Mouse (Mus musculus): ENCODE results near the gene P2rx4. TPM values are rescaled to one million over a fixed set of nuclear protein-coding genes. Genes with fewer than 3 reads are reported as not detected.
A peak's percentile ranks its signal among the peaks of the same experiment; 100 is the strongest.

The P2rx4 gene
- polyA plus RNA-seq, 1 experiment from 2014 or later, result 38.2 TPM

DNA sequence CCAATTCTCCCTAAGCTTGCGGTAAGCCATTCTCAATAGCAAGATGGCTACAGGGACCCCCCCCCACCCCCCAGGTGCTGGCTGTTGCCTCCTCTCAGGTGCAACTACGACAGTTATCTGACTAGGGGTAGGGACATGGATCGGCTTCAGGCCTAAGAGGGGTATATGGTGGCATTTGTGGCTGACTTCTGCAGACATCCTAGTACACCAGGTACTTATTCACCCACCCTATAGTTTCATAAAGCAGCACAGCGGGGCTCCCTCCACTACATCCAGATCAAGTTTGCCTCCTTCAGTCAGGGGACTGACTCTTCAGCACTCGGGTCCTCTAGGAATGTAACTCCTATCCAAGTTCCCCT is 448 bp upstream of the P2rx4 start:
- H3K27me3 ChIP-seq (replicated peaks), result no peaks in the 10 kb centered on the region
- ATAC-seq, result peak; percentile 18
- 40% methylated on average over 5 of the region's 5 CpGs for WGBS
- 0 out of 2 replicates have a peak, but pooled peaks cover 4% of the 10 kb centered on the region for H3K4me1 ChIP-seq (replicated peaks)
- H3K27ac ChIP-seq, result peak overlapping the region; percentile 78
- H3K9ac ChIP-seq, result peak overlapping the region; percentile 60
- no peaks in the 10 kb centered on the region for H3K9me3 ChIP-seq
- H3K4me3 ChIP-seq (replicated peaks), result peak overlapping the region; percentile 70
- peak overlapping the region; percentile 94 for H3K4me2 ChIP-seq (replicated peaks)
- H3K36me3 ChIP-seq, result no peaks in the 10 kb centered on the region

DNA sequence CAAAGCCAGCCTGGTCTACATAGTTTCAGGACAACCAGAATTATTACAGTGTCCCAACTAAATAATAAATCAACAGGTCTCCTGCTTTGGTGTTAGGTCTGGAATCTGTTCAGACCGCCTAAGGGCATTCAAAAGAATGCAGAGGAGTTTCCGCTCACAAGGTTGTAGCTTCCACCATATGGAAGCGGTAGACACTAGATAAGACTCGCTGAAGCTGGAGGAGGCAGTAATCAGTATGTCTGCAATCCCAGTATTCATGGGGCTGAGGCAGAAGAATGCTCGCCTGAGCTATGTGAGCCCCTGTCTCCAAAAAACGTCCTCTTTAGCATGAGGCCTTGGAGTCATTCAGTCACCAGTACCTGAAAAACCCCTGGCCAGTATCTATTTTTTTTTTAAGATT is 1.5 kb downstream of the P2rx4 start:
- no peak overlapping the region for H3K4me2 ChIP-seq (replicated peaks)
- H3K9me3 ChIP-seq, result no peaks in the 10 kb centered on the region
- 68% methylated on average over 6 of the region's 6 CpGs for WGBS
- H3K4me1 ChIP-seq (replicated peaks), result 0 out of 2 replicates have a peak, but pooled peaks cover 4% of the 10 kb centered on the region
- no peaks in the 10 kb centered on the region for H3K27me3 ChIP-seq (replicated peaks)
- no peak for ATAC-seq
- no peak overlapping the region for H3K4me3 ChIP-seq (replicated peaks)
- no peak overlapping the region for H3K9ac ChIP-seq
- no peak overlapping the region for H3K27ac ChIP-seq
- no peaks in the 10 kb centered on the region for H3K36me3 ChIP-seq

DNA sequence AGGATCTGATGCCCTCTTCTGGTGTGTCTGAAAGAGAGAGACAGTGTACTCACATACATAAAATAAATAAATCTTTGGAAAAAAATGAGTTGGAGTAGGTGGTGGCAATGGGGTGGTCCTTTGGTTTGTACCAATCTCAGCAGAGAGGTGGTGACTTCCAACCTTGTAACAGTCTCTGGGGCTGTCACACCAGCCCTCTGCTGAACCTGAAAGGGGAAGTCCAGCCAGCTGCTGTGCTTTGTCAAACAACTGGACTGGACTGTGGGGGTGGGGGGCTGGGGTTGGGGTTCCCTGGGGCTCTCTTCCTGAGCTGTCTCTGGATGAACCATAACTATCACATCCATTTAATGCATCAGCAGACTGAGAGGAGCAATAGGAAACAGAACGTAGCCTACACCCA is 8.4 kb downstream of the P2rx4 start:
- Histone ChIP-seq H3K4me1 (replicated peaks) (no peaks in the 10 kb centered on the region), H3K9ac (no peak overlapping the region), H3K36me3 (no peaks in the 10 kb centered on the region), H3K4me3 (replicated peaks) (no peak overlapping the region), H3K27ac (no peak overlapping the region), H3K4me2 (replicated peaks) (no peak overlapping the region), H3K27me3 (replicated peaks) (no peaks in the 10 kb centered on the region), H3K9me3 (no peaks in the 10 kb centered on the region)
- 61% methylated on average over 1 of the region's 1 CpGs for WGBS
- ATAC-seq, result no peak

DNA sequence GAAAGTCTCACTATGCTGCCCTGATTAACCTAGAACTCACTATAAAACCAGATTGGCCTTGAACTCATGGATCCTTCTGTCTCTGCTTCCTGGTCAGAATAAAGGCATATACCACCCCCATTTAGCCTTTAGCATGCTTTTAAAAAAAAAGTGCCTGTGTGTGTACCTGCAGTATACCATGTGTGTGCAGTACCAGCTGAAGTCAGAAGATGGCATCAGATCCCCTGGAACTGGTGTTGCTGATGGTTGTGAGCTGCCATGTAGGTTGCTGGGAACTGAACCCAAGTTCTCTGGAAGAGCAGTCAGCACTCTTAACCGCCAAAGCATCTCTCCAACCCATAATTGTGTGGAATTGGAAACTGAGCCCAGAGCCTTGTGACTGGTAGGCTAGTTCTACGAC is 9.4 kb downstream of the P2rx4 start:
- H3K9me3 ChIP-seq, result no peaks in the 10 kb centered on the region
- H3K27ac ChIP-seq, result no peak overlapping the region
- WGBS, result 92% methylated on average over 2 of the region's 2 CpGs
- H3K4me2 ChIP-seq (replicated peaks), result no peak overlapping the region
- H3K9ac ChIP-seq, result no peak overlapping the region
- H3K4me3 ChIP-seq (replicated peaks), result no peak overlapping the region
- no peaks in the 10 kb centered on the region for H3K36me3 ChIP-seq
- H3K4me1 ChIP-seq (replicated peaks), result no peaks in the 10 kb centered on the region
- H3K27me3 ChIP-seq (replicated peaks), result no peaks in the 10 kb centered on the region
- ATAC-seq, result no peak

DNA sequence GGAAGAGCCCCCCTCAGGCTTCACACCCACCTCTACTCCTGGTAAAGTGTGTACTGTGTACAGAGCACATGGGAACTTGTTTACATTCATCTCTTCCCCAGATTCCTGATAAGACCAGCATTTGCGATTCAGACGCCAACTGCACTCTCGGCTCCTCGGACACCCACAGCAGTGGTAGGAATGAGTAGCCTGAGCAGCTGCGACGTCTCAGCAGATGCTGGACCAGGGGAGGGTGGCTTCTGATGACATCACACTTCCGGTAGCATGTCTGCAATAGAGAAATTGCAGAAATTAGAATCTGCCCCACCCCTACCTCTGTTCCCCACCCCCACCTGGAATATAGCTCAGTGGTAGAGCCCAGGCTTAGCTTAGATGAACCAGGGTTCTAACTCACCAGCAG is 11.1 kb downstream of the P2rx4 start:
- WGBS, result 40% methylated on average over 7 of the region's 7 CpGs
- H3K9ac ChIP-seq, result no peak overlapping the region
- no peaks in the 10 kb centered on the region for H3K27me3 ChIP-seq (replicated peaks)
- no peak overlapping the region for H3K4me2 ChIP-seq (replicated peaks)
- no peaks in the 10 kb centered on the region for H3K9me3 ChIP-seq
- H3K4me3 ChIP-seq (replicated peaks), result no peak overlapping the region
- H3K4me1 ChIP-seq (replicated peaks), result no peaks in the 10 kb centered on the region
- H3K27ac ChIP-seq, result no peak overlapping the region
- H3K36me3 ChIP-seq, result no peaks in the 10 kb centered on the region
- no peak for ATAC-seq

DNA sequence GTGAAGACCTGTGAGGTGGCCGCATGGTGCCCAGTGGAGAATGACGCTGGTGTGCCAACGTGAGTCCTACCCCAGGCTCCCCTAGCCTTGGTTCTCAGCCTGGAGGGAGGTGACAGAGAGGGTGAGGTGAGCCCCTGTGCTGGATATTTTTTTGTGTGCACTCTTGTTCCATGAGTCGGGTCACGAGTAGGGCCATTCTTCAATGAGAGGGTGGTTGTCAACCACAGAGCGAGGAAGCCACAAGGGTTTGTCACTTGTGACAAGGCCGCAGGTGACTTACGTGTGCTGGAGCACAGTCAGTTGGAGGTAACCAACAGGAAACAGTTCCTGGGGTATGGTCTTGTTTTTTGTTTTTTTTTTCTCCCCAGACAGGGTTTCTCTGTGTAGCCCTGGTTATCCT is 11.8 kb downstream of the P2rx4 start:
- no peaks in the 10 kb centered on the region for H3K4me1 ChIP-seq (replicated peaks)
- ATAC-seq, result no peak
- H3K9ac ChIP-seq, result no peak overlapping the region
- no peaks in the 10 kb centered on the region for H3K36me3 ChIP-seq
- H3K4me3 ChIP-seq (replicated peaks), result no peak overlapping the region
- no peak overlapping the region for H3K4me2 ChIP-seq (replicated peaks)
- H3K27ac ChIP-seq, result no peak overlapping the region
- 93% methylated on average over 8 of the region's 8 CpGs for WGBS
- H3K27me3 ChIP-seq (replicated peaks), result no peaks in the 10 kb centered on the region
- no peaks in the 10 kb centered on the region for H3K9me3 ChIP-seq

DNA sequence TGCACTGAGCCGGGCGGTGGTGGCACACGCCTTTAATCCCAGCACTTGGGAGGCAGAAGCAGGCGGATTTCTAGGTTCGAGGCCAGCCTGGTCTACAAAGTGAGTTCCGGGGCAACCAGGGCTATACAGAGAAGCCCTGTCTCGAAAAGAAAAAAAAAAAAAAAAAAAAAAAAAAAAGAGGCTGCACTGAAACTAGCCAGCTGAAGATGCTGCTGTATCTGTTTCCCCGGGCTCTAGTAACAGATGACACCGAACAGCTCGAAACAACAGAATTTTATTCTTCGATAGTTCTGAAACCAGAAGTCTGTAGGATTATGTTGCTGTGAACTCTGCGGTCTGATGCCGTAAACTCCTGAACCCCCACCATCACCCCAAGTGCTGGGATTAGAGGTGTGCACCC is 18.1 kb downstream of the P2rx4 start:
- no peak for ATAC-seq
- Histone ChIP-seq H3K27me3 (replicated peaks) (no peaks in the 10 kb centered on the region), H3K4me2 (replicated peaks) (no peak overlapping the region), H3K9ac (no peak overlapping the region), H3K36me3 (no peaks in the 10 kb centered on the region), H3K4me3 (replicated peaks) (no peak overlapping the region), H3K27ac (no peak overlapping the region), H3K4me1 (replicated peaks) (0 out of 2 replicates have a peak, but pooled peaks cover 3% of the 10 kb centered on the region), H3K9me3 (no peaks in the 10 kb centered on the region)
- 90% methylated on average over 13 of the region's 13 CpGs for WGBS

DNA sequence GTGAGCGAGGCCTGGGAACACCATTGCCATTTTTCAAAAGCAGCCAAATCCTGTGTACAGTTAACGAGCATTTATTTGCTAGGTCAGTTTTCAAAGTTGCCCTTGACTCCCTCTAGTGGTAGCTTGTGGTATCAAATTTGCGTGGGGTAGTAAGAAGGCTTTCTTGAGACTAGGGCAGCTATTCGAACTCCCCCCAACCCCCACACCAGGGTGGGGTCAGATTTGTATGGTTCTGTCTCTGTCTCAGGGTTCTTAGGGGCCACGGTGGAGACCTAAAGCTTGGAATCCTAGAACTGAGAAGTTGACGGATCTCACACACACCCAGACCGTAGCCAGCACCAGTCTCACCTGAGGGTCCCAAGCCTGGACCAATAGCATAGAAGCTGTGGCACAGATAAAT is 18.7 kb downstream of the P2rx4 start:
- ATAC-seq, result peak; percentile 34; the same call in 1 of the 2 replicates
- H3K4me3 ChIP-seq (replicated peaks), result no peak overlapping the region
- WGBS, result 18% methylated on average over 7 of the region's 7 CpGs
- no peaks in the 10 kb centered on the region for H3K27me3 ChIP-seq (replicated peaks)
- H3K27ac ChIP-seq, result no peak overlapping the region
- H3K36me3 ChIP-seq, result no peaks in the 10 kb centered on the region
- H3K4me1 ChIP-seq (replicated peaks), result 0 out of 2 replicates have a peak, but pooled peaks cover 5% of the 10 kb centered on the region
- H3K9ac ChIP-seq, result no peak overlapping the region
- no peaks in the 10 kb centered on the region for H3K9me3 ChIP-seq
- H3K4me2 ChIP-seq (replicated peaks), result no peak overlapping the region

DNA sequence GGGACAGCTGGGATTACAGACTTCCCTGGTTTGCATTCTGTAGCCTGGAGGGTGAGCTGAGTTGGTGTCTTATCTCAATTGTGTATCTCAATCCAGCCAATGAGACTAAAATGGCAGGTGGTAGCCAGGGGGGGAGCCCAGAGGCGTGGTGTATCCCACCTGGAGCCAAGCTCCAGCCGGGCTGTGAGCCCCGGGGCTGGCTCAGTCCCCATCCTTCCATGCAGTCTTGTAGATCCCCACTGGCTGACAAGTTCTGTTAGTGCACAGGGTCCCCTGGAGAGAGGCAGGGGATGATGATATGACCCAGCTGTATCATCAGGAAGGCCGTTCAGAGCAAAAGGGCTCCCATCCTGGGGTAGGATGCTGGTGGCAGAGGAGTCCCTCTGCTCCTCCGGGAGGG is 19.3 kb downstream of the P2rx4 start:
- 78% methylated on average over 5 of the region's 5 CpGs for WGBS
- no peak overlapping the region for H3K4me2 ChIP-seq (replicated peaks)
- no peaks in the 10 kb centered on the region for H3K36me3 ChIP-seq

DNA sequence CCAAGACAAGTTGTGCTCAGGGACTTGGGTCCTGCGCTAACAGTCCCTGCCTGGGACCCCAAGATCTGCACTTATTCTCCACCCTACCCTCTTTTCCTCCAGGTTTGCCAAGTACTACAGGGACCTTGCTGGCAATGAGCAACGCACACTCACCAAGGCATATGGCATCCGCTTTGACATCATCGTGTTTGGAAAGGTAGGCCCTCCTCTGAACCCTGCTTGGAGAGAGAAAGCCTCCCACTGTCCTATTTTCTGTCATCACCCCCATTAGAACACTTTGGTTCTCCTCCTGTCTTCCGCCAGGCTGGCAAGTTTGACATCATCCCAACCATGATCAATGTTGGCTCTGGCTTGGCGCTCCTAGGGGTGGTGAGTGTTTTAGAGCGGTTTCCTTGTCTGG is 19.8 kb downstream of the P2rx4 start:
- Histone ChIP-seq H3K9ac (no peak overlapping the region), H3K4me3 (replicated peaks) (no peak overlapping the region), H3K27ac (no peak overlapping the region), H3K27me3 (replicated peaks) (no peaks in the 10 kb centered on the region), H3K36me3 (no peaks in the 10 kb centered on the region), H3K9me3 (no peaks in the 10 kb centered on the region), H3K4me1 (replicated peaks) (peaks cover 8% of the 10 kb centered on the region), H3K4me2 (replicated peaks) (no peak overlapping the region)
- 92% methylated on average over 7 of the region's 7 CpGs for WGBS
- ATAC-seq, result no peak

More for the DNA sequence above, 19.3 kb downstream of the P2rx4 start:
- Histone ChIP-seq H3K9me3 (no peaks in the 10 kb centered on the region), H3K4me3 (replicated peaks) (no peak overlapping the region), H3K27me3 (replicated peaks) (no peaks in the 10 kb centered on the region), H3K27ac (no peak overlapping the region), H3K9ac (no peak overlapping the region), H3K4me1 (replicated peaks) (peaks cover 5% of the 10 kb centered on the region; the same call in 1 of the 2 replicates)
- no peak for ATAC-seq

DNA sequence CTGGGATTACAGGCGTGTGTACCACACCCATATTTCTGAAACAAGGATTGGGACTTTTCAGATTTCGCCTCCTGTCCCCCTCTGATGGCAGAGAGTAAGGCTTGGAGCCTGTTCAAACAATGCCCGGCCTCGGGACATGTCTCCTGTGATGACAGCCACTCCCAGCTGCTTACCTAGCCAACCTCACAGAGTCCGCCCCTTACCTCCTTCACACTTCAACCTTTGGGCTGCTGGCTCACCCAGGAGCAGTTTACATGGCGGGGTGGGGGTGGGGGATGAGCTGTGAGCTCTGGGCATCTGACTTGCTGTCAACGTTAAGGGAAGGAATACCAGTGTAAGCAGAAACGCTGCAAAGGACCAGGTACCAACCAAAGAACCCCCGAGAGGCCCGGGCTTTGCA is 23.4 kb downstream of the P2rx4 start:
- H3K27ac ChIP-seq, result no peak overlapping the region
- no peaks in the 10 kb centered on the region for H3K36me3 ChIP-seq
- no peak overlapping the region for H3K4me3 ChIP-seq (replicated peaks)
- no peaks in the 10 kb centered on the region for H3K27me3 ChIP-seq (replicated peaks)
- no peak for ATAC-seq
- no peak overlapping the region for H3K4me2 ChIP-seq (replicated peaks)
- 71% methylated on average over 10 of the region's 10 CpGs for WGBS
- H3K9me3 ChIP-seq, result no peaks in the 10 kb centered on the region
- peaks cover 12% of the 10 kb centered on the region for H3K4me1 ChIP-seq (replicated peaks)
- H3K9ac ChIP-seq, result no peak overlapping the region

DNA sequence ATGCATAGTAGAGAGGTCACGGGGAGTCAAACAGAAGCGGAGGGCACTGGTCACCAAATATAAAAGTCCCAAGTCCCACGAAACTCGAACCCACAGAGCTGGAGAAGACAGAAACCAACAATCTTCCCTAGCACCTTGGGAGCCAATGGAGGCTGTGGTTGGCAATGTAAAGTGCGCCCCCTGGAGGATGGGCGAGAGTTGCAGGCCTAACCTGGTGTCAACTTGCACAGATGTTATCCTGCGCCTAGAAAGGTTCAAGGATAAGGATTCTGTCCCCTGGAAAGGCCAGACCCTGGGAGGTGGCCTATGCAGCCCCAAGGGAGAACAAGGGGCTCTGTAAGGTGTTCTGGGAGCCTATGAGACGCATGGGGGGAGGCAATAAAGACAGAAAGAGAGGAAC is 24.0 kb downstream of the P2rx4 start:
- peaks cover 9% of the 10 kb centered on the region for H3K4me1 ChIP-seq (replicated peaks)
- H3K36me3 ChIP-seq, result no peaks in the 10 kb centered on the region
- H3K27me3 ChIP-seq (replicated peaks), result no peaks in the 10 kb centered on the region
- H3K9ac ChIP-seq, result no peak overlapping the region
- ATAC-seq, result no peak
- no peak overlapping the region for H3K4me3 ChIP-seq (replicated peaks)
- H3K4me2 ChIP-seq (replicated peaks), result no peak overlapping the region
- 70% methylated on average over 8 of the region's 8 CpGs for WGBS
- no peaks in the 10 kb centered on the region for H3K9me3 ChIP-seq
- peak overlapping the region; percentile 38; the same call in 1 of the 2 replicates for H3K27ac ChIP-seq

DNA sequence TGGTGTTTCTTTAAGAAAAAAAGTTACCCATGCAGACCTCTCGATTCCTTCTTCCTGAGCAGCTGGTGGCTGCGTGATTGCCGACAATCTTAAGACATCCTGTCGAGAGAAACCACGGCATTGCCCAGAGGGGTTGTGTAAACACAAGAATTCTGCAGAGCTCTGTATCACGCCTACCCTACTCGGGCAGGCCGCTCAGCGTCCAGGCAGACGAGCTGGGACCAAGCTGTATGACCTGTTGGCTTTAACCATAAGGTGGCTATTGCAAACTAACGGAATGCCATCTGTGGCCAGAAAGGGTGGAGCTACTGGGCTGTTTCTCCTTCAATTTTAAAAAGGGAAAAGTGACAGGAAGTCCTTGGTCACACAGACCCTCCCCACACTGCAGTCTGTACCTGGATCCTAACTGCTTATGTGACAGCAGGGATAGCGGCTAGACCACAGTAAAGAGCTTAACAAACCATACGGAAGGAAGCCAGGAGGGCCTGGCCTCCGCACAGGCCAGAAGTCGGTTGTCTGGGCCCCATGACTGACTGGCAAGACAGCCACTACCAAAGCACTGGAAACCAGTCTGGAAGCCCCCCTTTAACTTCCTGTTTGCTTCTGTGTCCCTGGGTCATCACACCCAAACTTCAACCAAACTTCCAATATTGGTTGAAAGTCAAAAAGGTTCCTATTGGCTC is 24.8 kb downstream of the P2rx4 start:
- Histone ChIP-seq H3K27me3 (replicated peaks) (no peaks in the 10 kb centered on the region), H3K27ac (peak overlapping the region; percentile 70), H3K36me3 (no peaks in the 10 kb centered on the region), H3K4me1 (replicated peaks) (peaks cover 8% of the 10 kb centered on the region), H3K4me2 (replicated peaks) (no peak overlapping the region; the same call in 1 of the 2 replicates), H3K4me3 (replicated peaks) (no peak overlapping the region), H3K9ac (peak overlapping the region; percentile 8; the same call in 1 of the 2 replicates), H3K9me3 (no peaks in the 10 kb centered on the region)
- 22% methylated on average over 15 of the region's 15 CpGs for WGBS
- ATAC-seq, result peak; percentile 53; the same call in 1 of the 2 replicates

All from intestine, embryonic 15.5 days (tissue).